Mouse (Mus musculus) adrenal gland, adult 18-20 months (tissue): ENCODE results near the gene Zfp36l1. TPM values are rescaled to one million over a fixed set of nuclear protein-coding genes. Genes with fewer than 3 reads are reported as not detected.

Experiments used
- DNase-seq, 2 experiments: peaks; one replicate each; pipeline ENCODE4 v3.0.0; 2021 to 2022; ENCODE audit warnings: low spot score in 2 of 2
- total RNA-seq, 2 experiments: library from RNA; stranded (reverse); gene quantifications; 1 replicate in 1 of 2; 2 replicates in 1 of 2; pipeline ENCODE4 v1.2.3; 2021

Zfp36l1 gene
- total RNA-seq, 2 experiments from 2014 or later: 172 to 225 TPM

DNA sequence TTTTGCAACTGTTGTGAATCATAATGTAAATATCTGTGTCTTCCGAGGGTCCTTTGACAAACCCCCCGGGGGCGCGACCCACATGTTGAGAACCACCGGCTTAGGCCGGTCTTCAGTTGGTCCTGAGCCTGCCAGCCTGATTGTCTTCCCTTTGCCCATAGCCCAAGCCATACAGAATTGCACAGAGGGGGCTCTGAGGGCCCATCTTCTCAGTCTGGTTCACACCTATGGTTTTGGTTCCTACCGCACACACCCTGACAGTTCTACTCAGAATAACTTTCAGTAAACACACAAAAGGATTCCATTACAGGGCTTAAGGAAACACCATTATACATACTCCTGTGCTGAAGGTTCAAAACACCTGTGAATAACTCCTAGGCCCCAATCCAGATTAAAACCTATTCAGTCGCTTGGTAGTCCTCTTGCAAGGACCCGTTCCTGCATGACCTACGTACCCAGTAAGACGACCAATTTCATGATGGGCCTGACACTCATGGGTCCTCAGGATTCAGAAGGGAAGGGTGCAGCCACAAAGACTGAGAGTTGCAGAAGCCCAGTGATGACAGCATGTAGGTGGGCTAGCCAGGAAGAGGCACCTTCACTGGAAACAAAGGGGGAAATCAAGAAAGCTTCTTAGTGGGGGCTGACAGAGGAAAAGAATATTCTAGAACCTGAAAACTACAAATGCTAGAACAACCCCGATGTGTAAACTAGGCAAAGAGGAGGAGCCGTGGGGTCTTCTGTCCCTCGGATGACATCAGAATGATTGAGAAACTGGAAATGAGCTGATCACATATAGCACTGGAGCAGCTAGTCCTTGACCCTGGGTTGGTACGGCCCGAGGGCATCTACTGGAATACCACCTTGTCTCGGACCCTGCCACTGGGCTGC lies 18.8 kb upstream of the Zfp36l1 start:
- DNase-seq: no peak

GRCm38 (mm10) chr12:80130558-80131358 lies 17.9 kb upstream of the Zfp36l1 start:
- no peak for DNase-seq

- DNase-seq: no peak
These were observed 16.7 kb upstream of the Zfp36l1 start for GRCm38 (mm10) chr12:80129531-80129930.

DNA sequence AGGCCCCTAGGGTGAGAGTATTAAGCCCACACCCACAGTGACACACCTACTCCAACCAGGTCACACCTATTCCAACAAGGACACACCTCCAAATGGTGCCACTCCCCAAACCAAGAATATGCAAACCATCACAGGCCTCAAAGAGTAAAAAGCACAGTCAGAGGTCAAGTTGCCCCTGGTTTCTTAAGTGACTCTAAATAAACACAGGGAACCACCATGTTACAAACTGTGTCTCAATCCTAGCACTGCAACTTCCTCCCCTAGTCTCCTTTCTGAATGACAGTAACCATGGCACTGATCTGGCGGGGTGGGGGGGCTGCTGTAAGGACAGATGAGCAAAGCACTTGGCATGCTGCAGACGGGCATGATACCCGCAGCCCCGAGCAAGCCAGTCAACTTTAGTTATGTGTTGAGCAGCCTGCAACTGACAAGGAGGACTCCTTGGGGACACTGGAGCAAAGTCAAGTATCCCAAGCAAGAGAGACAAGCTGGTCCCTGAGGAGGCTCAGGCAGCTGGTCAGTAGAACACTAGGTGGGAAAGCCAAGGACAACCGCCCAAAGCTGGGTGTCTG lies 14.5 kb upstream of the Zfp36l1 start:
- DNase-seq: no peak

DNA sequence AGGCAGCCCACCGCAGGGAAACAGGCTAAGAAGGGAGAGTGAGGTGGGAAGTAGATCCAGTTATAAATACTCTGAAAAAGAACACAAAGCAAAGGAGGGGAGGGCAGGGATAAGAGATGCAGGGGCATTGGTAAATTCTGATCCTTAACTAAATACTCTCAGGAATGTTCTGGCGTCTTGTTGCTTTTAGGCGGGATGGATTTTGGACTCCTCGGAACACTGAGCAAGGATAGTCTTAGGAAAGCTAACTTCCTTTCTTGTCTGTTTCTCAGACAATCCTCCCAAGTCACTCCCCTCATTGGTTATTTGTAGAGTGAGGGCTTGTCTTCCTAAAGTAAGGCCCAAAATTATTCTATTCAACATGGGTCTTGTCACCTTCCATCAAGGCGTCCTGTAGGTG lies 12.5 kb upstream of the Zfp36l1 start:
- no peak for DNase-seq

- DNase-seq: no peak
These were observed 11.9 kb upstream of the Zfp36l1 start for GRCm38 (mm10) chr12:80124756-80125155.

DNA sequence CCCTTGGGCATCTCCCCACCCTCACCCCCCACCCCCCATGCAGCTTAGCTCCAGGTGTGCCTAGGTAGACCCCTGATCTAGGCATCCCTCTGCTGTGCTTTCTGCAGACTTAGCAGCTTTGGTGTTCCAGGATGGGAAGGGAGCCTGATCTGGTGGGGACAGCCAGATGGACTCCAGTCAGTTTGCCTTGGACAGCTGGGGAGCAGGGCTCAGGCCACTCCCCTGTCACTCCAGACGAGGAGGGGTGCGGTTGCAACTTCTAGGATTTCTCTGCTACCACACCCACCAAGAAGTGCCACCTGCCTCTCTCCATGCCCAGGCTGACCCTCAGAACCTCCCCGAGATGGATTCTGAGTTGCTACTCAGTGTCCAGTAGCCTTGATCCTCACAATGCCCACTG lies 11.4 kb upstream of the Zfp36l1 start:
- DNase-seq: no peak

DNA sequence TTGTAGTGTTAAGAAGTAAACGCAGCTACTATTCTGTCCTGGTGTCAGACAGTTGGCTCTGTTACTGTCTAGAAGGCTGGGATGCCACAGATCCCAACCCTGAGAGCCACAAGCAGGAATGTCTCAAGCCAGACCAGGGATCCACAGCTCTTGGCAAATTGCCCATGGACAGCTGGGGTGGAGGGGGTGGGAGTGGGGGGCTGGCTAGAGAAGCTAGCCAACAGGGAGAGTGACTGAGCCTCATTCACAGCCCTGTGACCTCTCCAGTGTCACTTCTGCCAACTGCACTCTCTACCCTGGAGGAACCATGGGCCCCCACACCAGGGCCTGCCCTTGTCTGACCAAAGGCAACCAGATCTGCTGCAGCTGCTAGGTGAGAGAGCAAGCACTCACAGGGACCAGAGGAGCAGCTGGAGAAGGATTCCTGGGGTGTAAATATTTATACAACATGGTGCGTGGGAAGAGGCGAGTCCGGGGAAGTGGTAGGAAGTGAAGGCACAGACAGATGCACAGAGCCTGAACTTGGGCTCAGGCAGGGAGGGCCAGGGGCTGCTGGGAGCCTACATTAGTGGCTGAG lies 10.5 kb upstream of the Zfp36l1 start:
- DNase-seq: no peak

DNA sequence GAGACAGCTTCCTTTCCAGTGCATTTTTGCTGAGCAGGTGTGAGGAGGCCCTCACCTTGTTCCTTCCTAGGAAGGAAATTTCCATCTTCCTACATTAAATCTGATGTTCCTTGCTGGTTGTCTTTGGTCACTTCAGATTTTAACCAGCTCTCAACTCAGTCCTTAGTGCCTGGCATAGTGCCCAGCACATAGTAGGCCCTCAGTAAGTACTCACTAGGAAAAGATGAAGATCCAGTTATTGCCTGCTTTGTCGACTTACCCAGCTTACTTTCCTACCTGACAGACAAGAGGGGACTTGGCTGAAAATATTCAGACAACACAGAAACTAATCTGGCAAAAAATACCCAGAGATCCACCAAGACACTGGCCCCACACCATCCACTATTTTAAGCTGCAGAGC lies 8.6 kb upstream of the Zfp36l1 start:
- DNase-seq: no peak

DNA sequence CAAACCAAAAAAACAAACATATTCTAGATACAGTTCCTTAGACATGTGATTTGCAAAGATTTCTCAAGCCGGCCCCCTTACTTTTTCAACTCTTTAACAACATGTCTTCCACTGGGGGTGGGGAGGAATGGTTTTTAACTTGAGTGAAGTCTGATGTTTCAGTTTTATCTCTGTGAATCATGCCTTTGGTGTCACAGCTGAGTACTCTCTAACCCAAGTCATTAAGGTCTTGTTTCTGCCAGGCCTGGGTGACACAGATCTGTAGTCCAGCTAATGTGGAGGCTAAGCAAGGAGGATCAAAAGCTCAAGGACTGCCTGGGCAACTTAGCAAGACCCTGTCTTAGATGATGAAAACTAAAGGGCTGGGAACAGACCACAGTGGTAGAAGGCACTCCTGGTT lies 5.8 kb upstream of the Zfp36l1 start:
- no peak for DNase-seq

- no peak for DNase-seq
These were observed 3.6 kb upstream of the Zfp36l1 start for GRCm38 (mm10) chr12:80116206-80117112.

- DNase-seq: no peak
These were observed 3.0 kb upstream of the Zfp36l1 start for GRCm38 (mm10) chr12:80115863-80116194.

DNA sequence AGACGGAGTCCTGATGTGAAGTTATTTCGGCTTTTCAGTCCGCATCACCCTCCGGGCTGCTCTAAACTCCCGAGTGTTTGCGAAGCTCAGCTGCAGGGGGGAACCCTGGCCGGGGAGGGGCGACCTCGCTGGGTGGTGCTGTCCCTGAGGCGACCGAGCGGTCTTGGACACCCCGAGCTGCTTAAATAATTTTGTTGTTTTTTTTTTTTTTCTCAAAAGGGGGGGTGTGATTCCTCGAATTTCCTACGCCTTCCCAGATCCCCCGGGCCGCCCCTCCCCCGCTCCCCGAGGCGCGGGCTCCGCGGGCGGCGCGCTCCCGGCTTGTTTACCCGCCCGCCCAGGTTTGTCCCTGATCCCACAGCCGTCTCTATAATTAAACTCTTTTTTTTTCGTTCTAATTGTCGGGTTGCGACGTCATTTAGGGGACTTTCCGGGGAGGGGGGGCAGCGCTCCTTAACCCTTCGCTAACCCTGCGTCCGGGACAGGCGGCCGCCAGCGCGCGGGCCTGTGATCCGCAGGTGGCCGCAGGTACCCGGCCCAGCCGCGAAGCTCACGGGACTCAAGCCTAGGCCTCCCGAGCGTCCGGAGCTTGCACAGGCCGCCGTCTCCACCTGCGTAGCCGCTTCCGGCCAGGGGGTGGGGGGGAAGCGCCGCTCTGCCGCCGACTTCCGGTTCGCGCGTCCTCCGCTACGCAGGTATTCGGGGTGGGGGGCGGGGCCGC lies 2.5 kb upstream of the Zfp36l1 start:
- peak; percentile 73 to 80 for DNase-seq

GRCm38 (mm10) chr12:80114892-80115141 lies 2.0 kb upstream of the Zfp36l1 start:
- DNase-seq: no peak

GRCm38 (mm10) chr12:80114031-80114891 lies 1.4 kb upstream of the Zfp36l1 start:
- DNase-seq: peak; percentile 80 to 83

- DNase-seq: peak; percentile 57 to 59
These were observed 791 bp upstream of the Zfp36l1 start for GRCm38 (mm10) chr12:80113586-80114021.

- peak in 1 of 2 experiments; percentile 24 for DNase-seq
These were observed 647 bp downstream of the Zfp36l1 start for GRCm38 (mm10) chr12:80112071-80112660.
